Mouse (Mus musculus) thymus, adult 2 months (tissue): Measurements from ENCODE around the gene Traf3. TPM values are rescaled to one million over a fixed set of nuclear protein-coding genes. Genes with fewer than 3 reads are reported as not detected.

ENCODE experiments used
- DNase-seq: peaks from one replicate; pipeline ENCODE4 v3.0.0; 2021
- H3K27ac ChIP-seq: fragments of 200-500 bp; 2 replicates; pipeline ENCODE4 v1.5.1; 2012; ENCODE audit warnings: low read length, control low read depth; ENCODE audit not compliant: control insufficient read depth, insufficient read depth
- H3K27me3 ChIP-seq: fragments of 200-500 bp; 2 replicates; pipeline ENCODE4 v1.6.1; 2012; ENCODE audit warnings: mild to moderate bottlenecking, low read length, moderate library complexity, mixed read lengths; ENCODE audit not compliant: control insufficient read depth, insufficient read depth
- H3K36me3 ChIP-seq: fragments of 200-500 bp; 2 replicates; pipeline ENCODE4 v1.6.1; 2012; ENCODE audit warnings: mild to moderate bottlenecking, low read length, moderate library complexity; ENCODE audit not compliant: control insufficient read depth, insufficient read depth
- H3K4me1 ChIP-seq: fragments of 200-500 bp; replicated peaks from 2 replicates; pipeline ENCODE4 v1.6.1; 2012; ENCODE audit warnings: low read length; ENCODE audit not compliant: control insufficient read depth, insufficient read depth
- H3K4me3 ChIP-seq: fragments of 200-500 bp; 2 replicates; pipeline ENCODE4 v1.5.1; 2012; ENCODE audit warnings: mild to moderate bottlenecking, low read length, control low read depth, moderate library complexity; ENCODE audit not compliant: control insufficient read depth, insufficient read depth
- CTCF ChIP-seq: fragments of 200-500 bp; IDR thresholded peaks from 2 replicates; pipeline ENCODE4 v1.5.1; 2012; ENCODE audit warnings: mild to moderate bottlenecking, control low read depth, low read length, moderate library complexity, borderline replicate concordance; ENCODE audit not compliant: control insufficient read depth, poor library complexity, insufficient read depth; ENCODE audit errors: extremely low read depth
- POLR2A ChIP-seq: fragments of 200-500 bp; IDR thresholded peaks from 2 replicates; pipeline ENCODE4 v1.6.1; 2012; ENCODE audit warnings: mild to moderate bottlenecking, low read length, control low read depth, moderate library complexity; ENCODE audit not compliant: control insufficient read depth, poor library complexity, insufficient read depth; ENCODE audit errors: extremely low read depth
- WGBS: fragments of 180-500 bp; shearing (Covaris S2); methylation state at CpG from one replicate; pipeline ENCODE4 v1.1.7; 2018; 5-methylcytosine and 5-hydroxymethylcytosine counted together
- polyA plus RNA-seq: library from polyadenylated mRNA; depleted of rRNA; stranded (reverse); fragments of >200 nt; gene quantifications from 2 replicates; pipeline ENCODE4 v1.2.3, GENCODE M21; 2012

Gene Traf3
- polyA plus RNA-seq, 1 experiment: 40.2 TPM

GRCm38 (mm10) chr12:111263650-111264049, 97.5 kb downstream of the Traf3 start:
- no peak overlapping the region for H3K27ac ChIP-seq
- H3K4me1 ChIP-seq: no peaks in the 10 kb centered on the region
- peaks cover 12% of the 10 kb centered on the region for H3K36me3 ChIP-seq
- H3K4me3 ChIP-seq: no peak overlapping the region
- WGBS: 94% methylated on average over 16 of the region's 16 CpGs
- H3K27me3 ChIP-seq: no peaks in the 10 kb centered on the region
- TF ChIP-seq CTCF (no peak), POLR2A (no peak)
- no peak for DNase-seq

DNA sequence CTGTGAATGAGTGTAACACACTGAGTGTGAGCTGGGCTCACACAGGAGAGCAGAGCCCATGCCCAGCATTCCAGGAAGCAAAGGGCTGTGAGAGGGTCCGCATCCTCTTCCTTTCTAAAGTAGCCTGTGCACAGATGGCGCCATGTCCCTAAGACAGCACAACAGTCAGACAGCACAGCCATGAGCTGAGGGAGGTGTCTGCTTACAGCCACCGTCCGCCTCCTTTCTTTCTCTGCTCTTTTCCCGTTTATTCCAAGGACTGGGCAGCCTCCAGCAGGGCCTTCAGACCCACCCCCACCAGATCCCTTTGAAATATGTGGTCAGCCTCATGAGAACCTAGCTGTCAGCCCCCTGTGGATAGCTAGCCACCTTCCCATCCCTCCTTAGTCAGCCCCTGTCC, 99.0 kb downstream of the Traf3 start:
- WGBS: 95% methylated on average over 5 of the region's 5 CpGs
- TF ChIP-seq POLR2A (no peak), CTCF (no peak)
- no peak overlapping the region for H3K27ac ChIP-seq
- no peaks in the 10 kb centered on the region for H3K4me1 ChIP-seq
- no peak overlapping the region for H3K4me3 ChIP-seq
- DNase-seq: no peak
- no peaks in the 10 kb centered on the region for H3K27me3 ChIP-seq
- H3K36me3 ChIP-seq: peaks cover 12% of the 10 kb centered on the region

- no peak for DNase-seq
- 96% methylated on average over 12 of the region's 12 CpGs for WGBS
Measured at GRCm38 (mm10) chr12:111266592-111266991, 100.4 kb downstream of the Traf3 start.

GRCm38 (mm10) chr12:111267673-111268325, 101.6 kb downstream of the Traf3 start:
- Histone ChIP-seq H3K4me1 (no peaks in the 10 kb centered on the region), H3K36me3 (no peaks in the 10 kb centered on the region), H3K27me3 (peaks cover 3% of the 10 kb centered on the region; the same call in 1 of the 2 replicates), H3K27ac (no peak overlapping the region), H3K4me3 (no peak overlapping the region)
- no peak for DNase-seq
- WGBS: 94% methylated on average over 4 of the region's 4 CpGs
- TF ChIP-seq CTCF (no peak), POLR2A (no peak)

More at GRCm38 (mm10) chr12:111266592-111266991, 100.4 kb downstream of the Traf3 start:
- H3K27ac ChIP-seq: no peak overlapping the region
- H3K27me3 ChIP-seq: no peaks in the 10 kb centered on the region; the same call in 1 of the 2 replicates
- TF ChIP-seq CTCF (no peak), POLR2A (no peak)
- no peak overlapping the region for H3K4me3 ChIP-seq
- peaks cover 6% of the 10 kb centered on the region for H3K36me3 ChIP-seq
- no peaks in the 10 kb centered on the region for H3K4me1 ChIP-seq

DNA sequence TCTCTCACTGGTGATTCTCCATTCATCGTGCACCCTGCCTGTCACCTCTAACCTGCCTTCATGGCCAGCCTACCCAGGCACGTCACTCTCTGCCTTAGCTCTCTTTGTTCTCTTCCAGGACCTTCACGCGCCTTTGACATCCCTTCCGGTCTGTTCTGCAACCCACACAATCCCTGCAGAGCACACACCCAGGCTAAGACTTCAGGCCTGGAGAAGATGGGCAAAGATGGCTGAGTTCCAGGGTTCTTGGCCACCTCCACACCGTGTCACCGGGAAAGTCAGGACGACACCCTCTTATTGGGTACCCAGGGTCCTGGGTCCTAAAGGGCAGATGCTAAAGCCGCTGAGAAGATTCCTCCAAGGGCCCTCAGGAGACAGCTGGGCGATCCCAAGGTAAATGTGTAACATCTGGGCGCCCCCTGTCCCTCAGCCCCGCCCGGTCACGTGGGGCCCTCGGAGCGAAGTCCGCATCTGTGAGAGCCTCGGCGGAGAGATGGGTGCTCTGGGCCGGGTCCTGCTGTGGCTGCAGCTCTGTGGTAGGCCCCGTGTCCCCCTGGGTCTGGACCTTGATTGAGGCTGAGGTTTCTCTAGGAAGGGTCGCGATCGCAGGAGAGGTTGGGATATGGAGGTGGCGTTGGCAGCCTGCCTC, 104.6 kb downstream of the Traf3 start, which contains the start of gene Amn:
TSS of gene Amn (plus strand) at position 467 of the 649 bp plus-strand sequence.
- Histone ChIP-seq H3K36me3 (no peaks in the 10 kb centered on the region), H3K4me3 (no peak within 1 kb of the TSS), H3K27me3 (peaks cover 13% of the 10 kb centered on the region), H3K27ac (no peak within 1 kb of the TSS), H3K4me1 (peaks cover 6% of the 10 kb centered on the region; the same call in 1 of the 2 replicates)
- no peak for TF ChIP-seq CTCF
- no peak for TF ChIP-seq POLR2A
- WGBS: 43% methylated on average over 25 of the region's 25 CpGs
- DNase-seq: no peak

DNA sequence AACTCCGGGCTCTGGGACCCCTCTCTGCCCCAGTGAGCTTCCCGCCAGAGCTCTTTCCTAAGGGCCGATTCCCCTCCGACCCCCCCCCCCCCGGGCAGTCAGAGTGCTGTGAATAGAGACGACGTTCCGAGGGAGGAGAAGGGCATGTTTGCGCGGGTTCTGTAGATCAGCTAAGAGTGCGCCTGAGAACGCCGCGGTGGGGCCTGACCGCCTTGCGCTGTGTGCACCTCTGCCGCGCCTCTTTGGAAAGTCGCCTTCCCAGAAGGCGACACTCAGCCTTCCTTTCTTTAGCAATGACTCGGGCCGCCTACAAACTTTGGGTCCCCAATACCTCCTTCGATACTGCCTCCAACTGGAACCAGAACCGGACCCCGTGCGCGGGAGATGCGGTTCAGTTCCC, 105.2 kb downstream of the Traf3 start:
- peaks cover 6% of the 10 kb centered on the region; the same call in 1 of the 2 replicates for H3K4me1 ChIP-seq
- no peak overlapping the region for H3K27ac ChIP-seq
- H3K4me3 ChIP-seq: no peak overlapping the region
- WGBS: 15% methylated on average over 28 of the region's 28 CpGs
- no peak for DNase-seq
- peaks cover 15% of the 10 kb centered on the region for H3K27me3 ChIP-seq
- no peaks in the 10 kb centered on the region for H3K36me3 ChIP-seq
- TF ChIP-seq CTCF: no peak
- TF ChIP-seq POLR2A: no peak
